Mouse (Mus musculus) spleen, adult 2 months (tissue): ENCODE data around the gene Zswim7.

Experiments used
- CTCF ChIP-seq: fragments of 200-500 bp; IDR thresholded peaks from 2 replicates; pipeline ENCODE4 v1.5.1; 2011; ENCODE audit warnings: mild to moderate bottlenecking, inconsistent platforms; ENCODE audit not compliant: insufficient read depth, insufficient read length, insufficient replicate concordance; ENCODE audit errors: extremely low read depth
- POLR2A ChIP-seq: fragments of 200-500 bp; IDR thresholded peaks from 2 replicates; pipeline ENCODE4 v1.6.1; 2011; ENCODE audit warnings: low read depth, low read length, inconsistent platforms

- TF ChIP-seq CTCF (no peak), POLR2A (no peak)
Observed at GRCm38 (mm10) chr11:62298883-62299282, 17.7 kb upstream of the Zswim7 start.
